Mouse (Mus musculus): Measurements from ENCODE around the gene Myoz2.

DNA sequence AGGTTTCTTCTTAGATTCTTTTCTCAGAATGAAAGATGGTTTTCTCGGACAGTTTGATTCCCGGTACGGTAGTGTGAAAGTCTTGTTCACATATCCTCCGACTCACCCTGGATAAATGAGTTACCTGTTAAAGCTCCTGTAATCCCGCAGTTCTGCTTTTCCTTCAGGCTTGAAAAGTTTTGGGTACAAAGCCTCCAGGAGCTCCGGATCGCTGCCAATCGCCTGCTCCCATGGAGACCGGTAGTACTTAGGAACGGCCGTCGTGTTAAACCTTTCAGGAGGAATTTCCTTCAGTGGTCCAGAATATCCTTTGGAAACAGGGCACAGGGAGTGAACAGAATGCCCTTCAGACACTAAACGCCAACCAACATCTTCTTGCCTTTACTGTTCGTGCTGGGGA, 21.3 kb downstream of the Myoz2 start:
- TF ChIP-seq CTCF (IDR thresholded peaks at IDR 0.05; ENCODE audit: low read depth, low read length) (no peak), POLR2A (IDR thresholded peaks at IDR 0.05; ENCODE audit: borderline replicate concordance, low read depth, low read length) (no peak)

Measured in bone marrow macrophage, adult 2 months (primary cell).